Mouse (Mus musculus) CH12.LX (cell line): ENCODE data around the gene Frmd8.

Source experiments
- CTCF ChIP-seq, 2 experiments: IDR thresholded peaks in 1 of 2; conservative IDR thresholded peaks in 1 of 2; 2 replicates each; pipeline ENCODE4 v1.5.1; 2011 to 2012; ENCODE audit warnings: low read depth in 2 of 2, low read length in 2 of 2, improper control_type of control experiment in 1 of 2, inconsistent platforms in 1 of 2, mild to moderate bottlenecking in 1 of 2, moderate library complexity in 1 of 2
- E2F4 ChIP-seq: IDR thresholded peaks from 2 replicates; pipeline ENCODE4 v1.6.1; 2011; ENCODE audit warnings: low read depth, low read length, improper control_type of control experiment; ENCODE audit not compliant: insufficient replicate concordance
- EP300 ChIP-seq: IDR thresholded peaks from 2 replicates; pipeline ENCODE4 v1.6.1; 2011; ENCODE audit warnings: low read length, improper control_type of control experiment
- ETS1 ChIP-seq: conservative IDR thresholded peaks from 2 replicates; pipeline ENCODE4 v1.6.1; 2012; ENCODE audit warnings: low read depth, mild to moderate bottlenecking, inconsistent platforms, low read length, improper control_type of control experiment, moderate library complexity
- JUND ChIP-seq: conservative IDR thresholded peaks from 2 replicates; pipeline ENCODE4 v1.6.1; 2011; ENCODE audit warnings: low read depth, low read length, improper control_type of control experiment
- POLR2A ChIP-seq: IDR thresholded peaks from 2 replicates; pipeline ENCODE4 v1.6.1; 2011; ENCODE audit warnings: low read depth, mild to moderate bottlenecking, improper control_type of control experiment, low read length
- RAD21 ChIP-seq: IDR thresholded peaks from 2 replicates; pipeline ENCODE4 v1.6.1; 2011; ENCODE audit warnings: low read depth, mild to moderate bottlenecking, low read length, improper control_type of control experiment, moderate library complexity
- SMC3 ChIP-seq: IDR thresholded peaks from 2 replicates; pipeline ENCODE4 v1.6.1; 2011; ENCODE audit warnings: low read depth, low read length, improper control_type of control experiment
- USF1 ChIP-seq: IDR thresholded peaks from 2 replicates; pipeline ENCODE4 v1.6.1; 2014; ENCODE audit warnings: low read depth, mild to moderate bottlenecking, inconsistent platforms, low read length, improper control_type of control experiment
- ZNF384 ChIP-seq: IDR thresholded peaks from 2 replicates; pipeline ENCODE4 v1.6.1; 2012; ENCODE audit warnings: low read depth, low read length, improper control_type of control experiment, inconsistent platforms

DNA sequence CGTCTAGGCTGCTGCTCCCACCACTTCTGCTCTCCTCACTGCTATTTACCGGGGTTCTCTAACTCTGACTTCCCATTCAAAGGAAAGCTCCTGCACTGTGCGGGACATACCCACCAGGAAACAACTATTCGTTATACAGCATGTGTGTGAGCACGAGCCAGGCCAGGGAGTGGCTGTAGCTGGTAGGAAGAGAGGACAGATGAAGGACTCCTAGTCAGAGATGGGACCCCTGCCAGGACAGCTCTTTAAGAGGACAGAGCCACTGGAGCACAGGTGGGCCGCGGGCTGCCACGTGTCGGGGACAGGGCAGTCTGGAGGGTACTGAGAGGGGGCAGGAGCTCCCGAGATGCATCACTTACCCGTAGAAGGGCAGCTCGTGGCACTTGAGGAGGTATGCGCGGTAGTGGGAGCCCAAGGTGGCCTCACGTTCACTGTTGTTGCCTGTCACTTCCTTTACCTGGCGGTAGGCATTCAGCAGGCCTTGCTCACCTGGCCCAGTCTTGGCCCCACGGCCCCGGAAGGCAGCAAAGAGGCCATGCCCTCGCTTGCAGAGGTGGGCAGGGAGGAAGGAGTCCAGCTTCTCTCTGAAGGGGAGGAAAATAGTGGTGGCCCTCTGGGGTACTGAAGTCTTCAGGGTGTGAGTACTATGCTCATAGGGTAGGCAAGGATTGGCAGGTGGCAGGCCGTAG, 10.2 kb downstream of the Frmd8 start:
- no peak for TF ChIP-seq CTCF (conservative IDR thresholded peaks at IDR 0.05 in 1 of 2, IDR thresholded peaks at IDR 0.05 in 1 of 2; ENCODE audit: low read depth in 2 of 2, low read length in 2 of 2)
- TF ChIP-seq ZNF384, result no peak
- no peak for TF ChIP-seq JUND
- no peak for TF ChIP-seq POLR2A
- no peak for TF ChIP-seq SMC3
- no peak for TF ChIP-seq USF1
- TF ChIP-seq E2F4, result no peak
- TF ChIP-seq ETS1, result no peak
- no peak for TF ChIP-seq RAD21
- TF ChIP-seq EP300, result no peak
